In the genomic region with DNA sequence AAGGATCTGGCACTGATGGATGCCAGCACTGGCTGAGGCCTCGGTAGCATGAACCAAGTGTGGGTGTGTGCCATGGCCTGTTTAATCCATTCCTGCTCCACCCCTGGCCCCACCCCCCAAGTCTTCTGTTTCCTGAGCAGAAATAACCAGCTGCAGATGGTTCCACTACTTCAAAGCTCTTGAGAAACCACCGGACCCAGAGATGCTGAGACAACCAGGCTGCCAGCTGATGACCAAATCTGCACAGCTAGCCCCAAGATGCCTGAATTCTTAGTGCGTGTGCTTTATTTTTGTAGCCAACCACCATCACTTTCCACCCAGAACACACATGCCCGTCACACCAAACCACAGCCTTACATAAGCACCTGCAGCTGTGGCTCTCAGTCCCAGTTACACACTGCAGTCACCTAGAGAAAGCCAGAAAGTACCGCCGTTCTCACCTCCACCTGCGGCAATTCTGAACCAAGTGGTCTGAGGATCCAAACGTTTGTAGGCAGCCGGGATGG, we compare ENCODE assay signal across 9 mouse cellular contexts. TPM values are rescaled to one million over a fixed set of nuclear protein-coding genes. Genes with fewer than 3 reads are reported as not detected.
DNase-seq lines count a peak whose midpoint lies in the region; ATAC-seq and TF ChIP-seq lines count a peak whose summit lies in the region.
"Had no signal": no experiment of that assay in that cellular context is flagged by ENCODE, and none has a peak within 500 bp of the region (broad histone marks: within the 10 kb centered on the region; RNA-seq: fewer than 3 reads in every experiment).

No protein-coding gene starts in this region.

- no peak overlapping the region for H3K4me3 ChIP-seq in kidney, embryonic 16.5 days (ENCODE audit: low read length)
- H3K4me3 ChIP-seq in kidney, embryonic 14.5 days (ENCODE audit: low read length) = no peak overlapping the region
- H3K4me3 ChIP-seq in olfactory bulb, adult 2 months (ENCODE audit: insufficient read depth, low read depth, low read length) = no peak overlapping the region

- TF ChIP-seq POLR2A in olfactory bulb, adult 2 months (IDR thresholded peaks at IDR 0.05; ENCODE audit: insufficient read depth, low read depth, low read length) = no peak

- peaks cover 13% of the 10 kb centered on the region for H3K36me3 ChIP-seq in kidney, embryonic 16.5 days (ENCODE audit: insufficient read depth, low read length)
- peaks cover 3% of the 10 kb centered on the region; the same call in 1 of the 2 replicates for H3K36me3 ChIP-seq in kidney, embryonic 14.5 days (ENCODE audit: control insufficient read depth, insufficient read depth, low read length)

- H3K27ac ChIP-seq in kidney, embryonic 16.5 days (ENCODE audit: low read length) = no peak overlapping the region
- no peak overlapping the region for H3K27ac ChIP-seq in kidney, embryonic 14.5 days (ENCODE audit: low read depth, low read length)
- H3K27ac ChIP-seq in olfactory bulb, adult 2 months (ENCODE audit: insufficient read depth, low read depth, low read length) = peak overlapping the region; percentile 3; the same call in 1 of the 2 replicates
- H3K27ac ChIP-seq: liver, embryonic 14.5 days had no signal

- 69% methylated on average over 9 of the region's 9 CpGs for WGBS in kidney, embryonic 16.5 days
- WGBS in kidney, embryonic 14.5 days = 72% methylated on average over 9 of the region's 9 CpGs
- 69% methylated on average over 9 of the region's 9 CpGs for WGBS in olfactory bulb, adult 2 months

- no peak for ATAC-seq in kidney, embryonic 16.5 days (ENCODE audit: low FRiP score, low TSS enrichment)
- ATAC-seq in kidney, embryonic 14.5 days (ENCODE audit: low FRiP score, low TSS enrichment) = no peak
- ATAC-seq in granulocyte monocyte progenitor cell, adult 5-6 weeks (replicated peaks; ENCODE audit: poor library complexity, severe bottlenecking) = peak; percentile 48

- no peaks in the 10 kb centered on the region for H3K9me3 ChIP-seq in kidney, embryonic 16.5 days (ENCODE audit: low read length)
- no peaks in the 10 kb centered on the region for H3K9me3 ChIP-seq in kidney, embryonic 14.5 days (ENCODE audit: control insufficient read depth, low read length)

- DNase-seq in ZHBTc4 (ENCODE audit: low read depth, low spot score) = peak; percentile 42
- no peak for DNase-seq in yolk sac, embryonic 10.5 days (ENCODE audit: low spot score)
- no peak for DNase-seq in testis, postnatal 10 days (ENCODE audit: low spot score)
- DNase-seq in urinary bladder, postnatal 14 days (ENCODE audit: low spot score) = no peak

- H3K9ac ChIP-seq in kidney, embryonic 16.5 days (replicated peaks; ENCODE audit: low read length) = 0 out of 2 replicates have a peak overlapping the region, but pooled peaks have one; percentile 9
- no peak overlapping the region for H3K9ac ChIP-seq in kidney, embryonic 14.5 days (ENCODE audit: low read depth, low read length)
- H3K9ac ChIP-seq: liver, embryonic 14.5 days had no signal

- H3K4me1 ChIP-seq in kidney, embryonic 16.5 days (ENCODE audit: insufficient read depth, low read length) = peaks cover 85% of the 10 kb centered on the region
- peaks cover 51% of the 10 kb centered on the region for H3K4me1 ChIP-seq in kidney, embryonic 14.5 days (ENCODE audit: control insufficient read depth, insufficient read depth, low read length)
- H3K4me1 ChIP-seq in olfactory bulb, adult 2 months (ENCODE audit: control insufficient read depth, insufficient read depth, low read length) = peaks cover 44% of the 10 kb centered on the region

- H3K4me2 ChIP-seq in kidney, embryonic 16.5 days (replicated peaks; ENCODE audit: low read depth, low read length) = no peak overlapping the region
- no peak overlapping the region for H3K4me2 ChIP-seq in kidney, embryonic 14.5 days (replicated peaks; ENCODE audit: low read depth, low read length)

- no peak for TF ChIP-seq CTCF in olfactory bulb, adult 2 months (IDR thresholded peaks at IDR 0.05; ENCODE audit: insufficient read depth, low read depth, low read length)

- H3K27me3 ChIP-seq in kidney, embryonic 16.5 days (ENCODE audit: insufficient read depth, low read length) = no peaks in the 10 kb centered on the region
- H3K27me3 ChIP-seq in kidney, embryonic 14.5 days (ENCODE audit: control insufficient read depth, insufficient read depth, low read length) = no peaks in the 10 kb centered on the region

RNA-seq across cellular contexts. Expression of a gene that starts 20.3 kb away (rescaled TPM):
- 27.8 and 27.9 TPM in 2 replicates for polyA plus RNA-seq in kidney, embryonic 16.5 days (2015; fragmentation: Nextera tagmentation; extraction: Ambion mirVana)
- polyA plus RNA-seq in kidney, embryonic 14.5 days (2014; fragmentation: Nextera tagmentation; extraction: Ambion mirVana) = 17.6 and 21.2 TPM in 2 replicates
- total RNA-seq in granulocyte monocyte progenitor cell, adult 5-6 weeks (2014; fragmentation: Nextera tagmentation) = 12.6 and 21.3 TPM in 2 replicates
- 11.6 and 24.7 TPM in 2 replicates for total RNA-seq in granulocyte monocyte progenitor cell, adult 5-6 weeks (2017)
- not detected in 2 replicates for polyA plus RNA-seq in olfactory bulb, adult 2 months (2012; ENCODE audit: insufficient read depth, insufficient read length, low replicate concordance, missing spikeins)
